Mouse (Mus musculus): ENCODE data around the gene Adcy7. TPM values are rescaled to one million over a fixed set of nuclear protein-coding genes. Genes with fewer than 3 reads are reported as not detected.

The Adcy7 gene
- polyA plus RNA-seq, 1 experiment from 2014 or later: 8.3 TPM

DNA sequence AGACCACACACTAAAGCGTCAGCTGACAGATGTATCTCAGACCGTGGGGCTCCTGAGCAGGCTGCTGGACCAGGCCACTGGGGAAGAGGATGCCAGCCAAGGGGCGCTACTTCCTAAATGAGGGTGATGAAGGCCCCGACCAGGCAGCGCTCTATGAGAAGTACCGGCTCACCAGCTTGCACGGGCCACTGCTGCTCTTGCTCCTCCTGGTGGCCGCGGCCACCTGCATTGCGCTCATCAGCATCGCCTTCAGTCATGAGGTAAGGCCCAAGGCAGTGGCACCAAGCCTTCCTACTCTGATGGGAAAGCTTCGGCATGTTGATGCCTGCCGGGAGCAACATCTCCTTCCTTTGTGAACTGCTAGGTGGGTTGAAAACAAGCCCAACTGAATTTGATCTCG, 34.3 kb downstream of the Adcy7 start:
- Histone ChIP-seq H3K27me3 (replicated peaks; ENCODE audit: control insufficient read depth, insufficient read depth, low read length) (no peaks in the 10 kb centered on the region), H3K27ac (ENCODE audit: low read depth, low read length) (no peak overlapping the region), H3K4me3 (ENCODE audit: low read length) (no peak overlapping the region), H3K4me2 (ENCODE audit: low read length) (no peak overlapping the region), H3K9ac (ENCODE audit: low read depth, low read length) (no peak overlapping the region), H3K36me3 (ENCODE audit: control insufficient read depth, insufficient read depth, low read length) (no peaks in the 10 kb centered on the region), H3K9me3 (ENCODE audit: control insufficient read depth, low read length) (no peaks in the 10 kb centered on the region), H3K4me1 (ENCODE audit: control insufficient read depth, insufficient read depth, low read depth, low read length) (no peaks in the 10 kb centered on the region; the same call in 1 of the 2 replicates)
- 73% methylated on average over 14 of the region's 14 CpGs for WGBS
- no peak for ATAC-seq

DNA sequence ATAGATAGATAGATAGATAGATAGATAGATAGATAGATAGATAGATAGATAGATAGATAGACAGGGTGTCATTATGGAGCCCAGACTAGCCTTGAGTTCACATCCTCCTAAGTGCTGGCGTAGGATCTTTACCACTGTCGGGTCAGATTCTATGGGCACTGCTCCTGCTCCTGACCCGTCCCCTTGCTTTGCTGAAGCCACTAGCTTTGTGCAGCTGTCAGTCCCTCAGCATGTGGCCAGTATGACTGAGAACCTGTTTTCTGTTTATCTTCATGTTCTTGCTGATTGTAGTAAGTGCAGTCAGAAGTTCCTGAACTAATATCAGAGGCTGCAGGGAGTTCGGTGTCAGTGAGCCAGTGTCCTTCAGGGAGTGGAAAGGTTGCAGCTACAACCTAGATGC, 35.5 kb downstream of the Adcy7 start:
- Histone ChIP-seq H3K9me3 (ENCODE audit: control insufficient read depth, low read length) (no peaks in the 10 kb centered on the region), H3K27me3 (replicated peaks; ENCODE audit: control insufficient read depth, insufficient read depth, low read length) (no peaks in the 10 kb centered on the region), H3K4me1 (ENCODE audit: control insufficient read depth, insufficient read depth, low read depth, low read length) (no peaks in the 10 kb centered on the region), H3K9ac (ENCODE audit: low read depth, low read length) (no peak overlapping the region), H3K27ac (ENCODE audit: low read depth, low read length) (no peak overlapping the region), H3K36me3 (ENCODE audit: control insufficient read depth, insufficient read depth, low read length) (no peaks in the 10 kb centered on the region), H3K4me3 (ENCODE audit: low read length) (no peak overlapping the region), H3K4me2 (ENCODE audit: low read length) (no peak overlapping the region)
- no peak for ATAC-seq
- WGBS: 91% methylated on average over 4 of the region's 4 CpGs

DNA sequence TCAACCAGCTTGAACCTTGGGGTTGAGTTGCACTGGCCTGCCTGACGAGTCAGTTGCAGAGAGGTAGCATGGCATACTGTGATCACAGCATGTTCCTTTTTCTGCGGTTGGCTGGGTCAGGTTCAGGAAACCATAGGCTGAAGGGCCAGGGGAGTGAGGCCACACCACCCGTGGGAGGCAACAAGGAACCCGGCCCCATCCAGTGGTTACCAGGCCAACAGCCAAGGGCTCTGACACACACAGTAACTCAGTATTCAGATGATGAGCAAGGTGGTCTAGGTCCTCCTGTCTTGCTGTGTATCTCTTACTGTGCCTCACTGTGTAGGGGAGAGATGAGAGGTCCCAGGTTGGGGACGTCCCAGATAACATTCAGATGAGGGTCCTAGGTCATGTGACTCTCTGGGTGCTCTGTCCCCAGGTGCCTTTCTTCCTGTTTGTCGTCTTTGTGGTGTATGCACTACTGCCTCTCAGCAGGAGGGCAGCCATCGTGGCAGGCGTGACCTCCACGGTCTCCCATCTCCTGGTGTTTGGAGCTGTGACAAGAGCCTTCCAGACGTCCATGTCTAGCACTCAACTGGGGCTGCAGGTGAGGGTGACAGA, 37.2 kb downstream of the Adcy7 start:
- WGBS: 66% methylated on average over 10 of the region's 10 CpGs
- Histone ChIP-seq H3K4me2 (ENCODE audit: low read length) (no peak overlapping the region), H3K36me3 (ENCODE audit: control insufficient read depth, insufficient read depth, low read length) (no peaks in the 10 kb centered on the region), H3K4me3 (ENCODE audit: low read length) (no peak overlapping the region), H3K9ac (ENCODE audit: low read depth, low read length) (no peak overlapping the region), H3K27ac (ENCODE audit: low read depth, low read length) (no peak overlapping the region), H3K27me3 (replicated peaks; ENCODE audit: control insufficient read depth, insufficient read depth, low read length) (no peaks in the 10 kb centered on the region), H3K9me3 (ENCODE audit: control insufficient read depth, low read length) (no peaks in the 10 kb centered on the region), H3K4me1 (ENCODE audit: control insufficient read depth, insufficient read depth, low read depth, low read length) (no peaks in the 10 kb centered on the region)
- no peak for ATAC-seq

DNA sequence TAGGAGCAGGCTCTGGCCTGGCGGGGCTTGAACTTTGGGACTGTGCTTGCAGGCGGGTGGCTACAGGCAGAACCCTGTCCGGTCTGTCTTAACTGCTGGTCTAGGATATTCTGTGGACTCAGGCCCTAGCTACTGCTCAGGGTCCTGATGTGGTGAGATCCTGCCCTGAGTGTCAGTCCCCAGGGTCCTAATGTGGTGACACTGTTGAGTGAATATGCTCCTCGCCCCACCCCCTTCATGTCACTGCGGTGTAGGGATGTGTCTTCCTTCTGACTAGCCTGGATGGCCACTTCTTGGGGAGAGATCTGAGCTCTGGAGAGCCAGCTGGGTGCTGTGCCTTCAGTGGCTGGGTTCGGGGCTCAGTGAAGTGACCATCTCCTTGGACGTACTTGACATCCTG, 37.7 kb downstream of the Adcy7 start:
- H3K36me3 ChIP-seq (ENCODE audit: control insufficient read depth, insufficient read depth, low read length): no peaks in the 10 kb centered on the region
- H3K9ac ChIP-seq (ENCODE audit: low read depth, low read length): no peak overlapping the region
- H3K4me2 ChIP-seq (ENCODE audit: low read length): no peak overlapping the region
- no peak overlapping the region for H3K4me3 ChIP-seq (ENCODE audit: low read length)
- H3K9me3 ChIP-seq (ENCODE audit: control insufficient read depth, low read length): no peaks in the 10 kb centered on the region
- 93% methylated on average over 7 of the region's 7 CpGs for WGBS
- H3K4me1 ChIP-seq (ENCODE audit: control insufficient read depth, insufficient read depth, low read depth, low read length): no peaks in the 10 kb centered on the region
- no peak for ATAC-seq
- no peaks in the 10 kb centered on the region for H3K27me3 ChIP-seq (replicated peaks; ENCODE audit: control insufficient read depth, insufficient read depth, low read length)
- H3K27ac ChIP-seq (ENCODE audit: low read depth, low read length): no peak overlapping the region

DNA sequence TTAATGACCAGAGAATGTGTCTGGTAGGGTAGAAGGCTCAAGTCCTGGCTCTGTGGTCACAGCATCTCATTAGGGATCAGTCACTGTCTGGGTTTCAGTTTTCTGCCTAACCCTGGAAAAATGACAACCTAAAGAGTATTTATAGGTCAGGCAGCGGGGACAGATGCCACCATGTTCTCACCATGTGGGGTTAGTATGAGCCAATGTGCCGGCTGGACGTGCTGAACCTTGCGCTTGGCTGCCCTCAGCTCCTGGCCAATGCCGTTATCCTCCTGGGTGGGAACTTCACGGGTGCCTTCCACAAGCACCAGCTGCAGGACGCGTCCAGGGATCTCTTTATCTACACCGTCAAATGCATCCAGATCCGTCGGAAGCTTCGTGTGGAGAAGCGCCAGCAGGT, 38.1 kb downstream of the Adcy7 start:
- no peak overlapping the region for H3K4me2 ChIP-seq (ENCODE audit: low read length)
- WGBS: 87% methylated on average over 13 of the region's 13 CpGs

DNA sequence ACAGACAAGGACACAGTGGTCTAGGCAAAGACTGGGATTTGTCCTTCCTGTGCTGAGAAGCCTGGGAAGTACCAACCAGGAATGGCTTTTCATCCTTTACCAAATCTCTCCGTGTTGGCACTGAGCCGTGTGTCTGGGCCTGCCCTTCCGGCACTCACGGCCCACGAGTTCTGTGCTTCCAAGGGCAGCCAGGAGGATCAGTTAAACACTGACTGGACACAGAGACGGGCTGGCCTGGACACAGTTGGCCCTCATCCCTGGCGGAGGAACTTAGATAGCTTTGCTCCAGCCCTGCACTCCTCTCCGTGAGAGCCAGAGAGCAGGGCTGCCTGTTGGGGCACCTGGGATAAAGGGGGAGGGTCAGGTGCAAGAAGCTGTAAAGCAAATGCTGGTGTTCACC, 40.8 kb downstream of the Adcy7 start:
- H3K4me3 ChIP-seq (ENCODE audit: low read length): no peak overlapping the region
- 81% methylated on average over 8 of the region's 8 CpGs for WGBS
- no peak overlapping the region for H3K9ac ChIP-seq (ENCODE audit: low read depth, low read length)
- peaks cover 8% of the 10 kb centered on the region for H3K4me1 ChIP-seq (ENCODE audit: control insufficient read depth, insufficient read depth, low read depth, low read length)
- H3K9me3 ChIP-seq (ENCODE audit: control insufficient read depth, low read length): no peaks in the 10 kb centered on the region
- no peaks in the 10 kb centered on the region for H3K36me3 ChIP-seq (ENCODE audit: control insufficient read depth, insufficient read depth, low read length)
- H3K27ac ChIP-seq (ENCODE audit: low read depth, low read length): no peak overlapping the region
- no peaks in the 10 kb centered on the region for H3K27me3 ChIP-seq (replicated peaks; ENCODE audit: control insufficient read depth, insufficient read depth, low read length)
- ATAC-seq: no peak
- H3K4me2 ChIP-seq (ENCODE audit: low read length): no peak overlapping the region

More for the DNA sequence above, 38.1 kb downstream of the Adcy7 start:
- no peaks in the 10 kb centered on the region for H3K4me1 ChIP-seq (ENCODE audit: control insufficient read depth, insufficient read depth, low read depth, low read length)
- no peak for ATAC-seq
- H3K36me3 ChIP-seq (ENCODE audit: control insufficient read depth, insufficient read depth, low read length): no peaks in the 10 kb centered on the region
- H3K9ac ChIP-seq (ENCODE audit: low read depth, low read length): no peak overlapping the region
- no peak overlapping the region for H3K27ac ChIP-seq (ENCODE audit: low read depth, low read length)
- no peaks in the 10 kb centered on the region for H3K9me3 ChIP-seq (ENCODE audit: control insufficient read depth, low read length)
- H3K4me3 ChIP-seq (ENCODE audit: low read length): no peak overlapping the region
- H3K27me3 ChIP-seq (replicated peaks; ENCODE audit: control insufficient read depth, insufficient read depth, low read length): no peaks in the 10 kb centered on the region

DNA sequence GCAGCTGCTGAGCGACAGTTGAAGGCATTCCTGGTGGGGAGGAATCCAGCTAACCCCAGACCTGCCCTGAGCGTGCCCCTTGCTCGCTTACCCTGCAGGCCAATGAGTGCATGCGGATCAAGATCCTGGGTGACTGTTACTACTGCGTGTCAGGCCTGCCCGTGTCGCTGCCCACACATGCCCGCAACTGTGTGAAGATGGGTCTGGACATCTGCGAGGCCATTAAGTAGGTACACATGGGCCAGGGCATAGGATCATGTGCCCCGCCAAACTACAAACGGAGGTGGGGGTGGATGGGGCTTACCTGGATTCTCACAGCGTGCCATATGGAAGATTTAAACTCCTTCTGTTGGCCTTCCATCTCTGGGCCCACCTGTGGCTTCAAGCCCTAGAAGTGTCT, 41.8 kb downstream of the Adcy7 start:
- Histone ChIP-seq H3K9ac (ENCODE audit: low read depth, low read length) (no peak overlapping the region), H3K4me3 (ENCODE audit: low read length) (no peak overlapping the region), H3K36me3 (ENCODE audit: control insufficient read depth, insufficient read depth, low read length) (no peaks in the 10 kb centered on the region), H3K4me1 (ENCODE audit: control insufficient read depth, insufficient read depth, low read depth, low read length) (peaks cover 8% of the 10 kb centered on the region), H3K27ac (ENCODE audit: low read depth, low read length) (no peak overlapping the region), H3K4me2 (ENCODE audit: low read length) (no peak overlapping the region), H3K9me3 (ENCODE audit: control insufficient read depth, low read length) (no peaks in the 10 kb centered on the region), H3K27me3 (replicated peaks; ENCODE audit: control insufficient read depth, insufficient read depth, low read length) (no peaks in the 10 kb centered on the region)
- 95% methylated on average over 12 of the region's 12 CpGs for WGBS
- no peak for ATAC-seq

DNA sequence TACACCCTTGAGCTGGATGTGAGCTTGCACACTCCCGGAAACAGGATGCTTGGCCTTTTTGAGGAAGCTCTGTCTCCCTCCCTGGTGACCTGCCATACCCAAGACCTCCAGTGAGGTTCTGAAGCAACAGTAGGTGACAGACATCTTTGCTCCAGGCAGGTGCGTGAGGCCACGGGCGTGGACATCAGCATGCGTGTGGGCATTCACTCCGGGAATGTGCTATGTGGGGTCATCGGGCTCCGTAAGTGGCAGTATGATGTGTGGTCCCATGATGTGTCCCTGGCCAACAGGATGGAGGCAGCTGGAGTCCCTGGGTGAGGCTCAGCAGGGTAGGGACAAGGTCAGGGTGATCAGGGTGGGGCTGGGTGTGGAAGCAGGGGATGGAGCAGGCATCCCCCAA, 43.1 kb downstream of the Adcy7 start:
- ATAC-seq: no peak
- Histone ChIP-seq H3K9me3 (ENCODE audit: control insufficient read depth, low read length) (no peaks in the 10 kb centered on the region), H3K36me3 (ENCODE audit: control insufficient read depth, insufficient read depth, low read length) (no peaks in the 10 kb centered on the region), H3K4me2 (ENCODE audit: low read length) (no peak overlapping the region), H3K4me3 (ENCODE audit: low read length) (no peak overlapping the region), H3K27ac (ENCODE audit: low read depth, low read length) (no peak overlapping the region), H3K4me1 (ENCODE audit: control insufficient read depth, insufficient read depth, low read depth, low read length) (peaks cover 8% of the 10 kb centered on the region), H3K9ac (ENCODE audit: low read depth, low read length) (no peak overlapping the region), H3K27me3 (replicated peaks; ENCODE audit: control insufficient read depth, insufficient read depth, low read length) (no peaks in the 10 kb centered on the region)
- WGBS: 97% methylated on average over 8 of the region's 8 CpGs

DNA sequence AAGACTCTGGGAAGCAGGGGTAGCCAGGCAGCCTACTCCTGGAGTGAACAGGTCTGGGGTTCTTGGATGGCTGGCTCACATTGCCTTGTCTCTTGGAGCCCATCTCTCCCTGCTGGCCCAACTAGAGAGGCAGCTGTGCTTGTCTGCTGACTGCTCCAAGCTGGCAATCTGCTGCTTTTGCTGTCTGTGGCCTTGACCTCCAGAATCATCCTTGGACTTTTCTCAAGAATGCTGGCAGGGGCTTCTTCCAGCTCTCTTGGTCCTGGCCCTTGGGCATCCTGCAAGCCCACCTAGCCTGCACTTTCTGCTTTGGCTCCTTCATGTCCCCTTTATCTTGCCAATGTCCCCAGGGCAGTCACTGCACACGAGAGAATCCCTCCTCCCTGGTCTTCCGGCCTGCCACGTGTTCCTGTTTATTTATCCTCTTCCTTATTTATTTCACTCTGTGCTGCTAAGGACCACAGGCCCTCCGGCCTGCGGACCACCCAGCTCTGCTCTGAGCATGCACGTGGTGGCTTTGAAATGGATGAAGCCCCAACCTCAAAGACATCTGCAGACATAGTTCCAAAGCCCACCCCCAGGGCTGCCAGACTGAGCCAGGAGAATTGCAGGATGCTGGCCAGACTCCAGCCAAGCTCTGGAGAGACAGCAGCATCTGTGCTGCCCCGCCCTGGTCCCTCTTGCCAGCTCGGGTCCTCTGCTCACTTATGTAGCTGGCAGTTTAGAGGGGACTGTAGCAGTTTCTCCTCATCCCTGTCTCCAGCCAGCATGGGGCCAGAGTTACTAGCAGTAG, 44.1 kb downstream of the Adcy7 start:
- 51% methylated on average over 8 of the region's 8 CpGs for WGBS
- H3K27me3 ChIP-seq (replicated peaks; ENCODE audit: control insufficient read depth, insufficient read depth, low read length): no peaks in the 10 kb centered on the region
- peak overlapping the region; percentile 29; the same call in 1 of the 2 replicates for H3K27ac ChIP-seq (ENCODE audit: low read depth, low read length)
- peaks cover 8% of the 10 kb centered on the region for H3K4me1 ChIP-seq (ENCODE audit: control insufficient read depth, insufficient read depth, low read depth, low read length)
- H3K9me3 ChIP-seq (ENCODE audit: control insufficient read depth, low read length): no peaks in the 10 kb centered on the region
- H3K4me2 ChIP-seq (ENCODE audit: low read length): no peak overlapping the region
- peak; percentile 83 for ATAC-seq
- H3K9ac ChIP-seq (ENCODE audit: low read depth, low read length): no peak overlapping the region
- no peaks in the 10 kb centered on the region for H3K36me3 ChIP-seq (ENCODE audit: control insufficient read depth, insufficient read depth, low read length)
- H3K4me3 ChIP-seq (ENCODE audit: low read length): no peak overlapping the region
